Mouse (Mus musculus): ENCODE measurements at regions not wholly inside any gene's neighbourhood (a gene's known extent, or its start where the extent isn't known, plus 50 kb on each side); places are given as distances from the start of the nearest gene placed in this dataset.

DNA sequence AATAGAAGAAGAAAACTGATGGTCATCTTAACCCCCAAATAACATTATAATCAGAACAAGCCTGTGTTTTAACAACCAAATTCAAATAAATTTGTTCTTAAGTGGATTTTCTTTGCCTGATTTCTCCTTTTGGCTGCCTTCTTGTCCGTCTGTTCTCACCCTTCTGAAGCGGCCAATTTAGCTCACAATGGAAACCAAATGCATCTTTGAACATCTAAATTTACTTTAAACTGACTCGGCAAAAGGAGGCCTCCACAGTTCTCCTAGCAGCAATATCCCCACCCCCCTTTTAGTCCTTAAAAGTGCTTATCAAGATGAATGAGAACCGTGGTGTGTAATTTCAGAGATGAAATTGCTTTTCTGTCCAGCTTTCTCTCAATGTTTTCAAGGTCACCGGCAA is 389.6 kb upstream of the Adamts16 start:
- no peak for DNase-seq

DNA sequence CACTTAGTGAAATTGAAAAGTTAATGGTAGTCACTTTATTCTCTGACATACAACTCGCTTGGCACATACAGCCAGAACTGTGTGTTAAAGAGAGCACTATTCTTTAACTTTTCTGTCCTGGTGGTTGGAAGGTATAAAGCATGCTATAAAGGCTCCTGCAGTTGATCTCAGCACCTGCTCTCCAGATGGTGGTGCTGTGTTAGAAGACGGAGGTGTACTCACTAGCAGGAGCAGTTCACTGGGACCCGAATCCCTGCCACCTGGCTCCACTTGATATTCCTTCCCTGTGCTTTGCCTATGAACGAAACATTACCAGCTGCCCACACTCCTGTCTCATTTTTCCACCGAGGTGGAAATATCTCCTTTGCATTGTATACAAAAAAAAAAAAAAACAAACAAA is 373.2 kb upstream of the Adamts16 start:
- DNase-seq = no peak

DNA sequence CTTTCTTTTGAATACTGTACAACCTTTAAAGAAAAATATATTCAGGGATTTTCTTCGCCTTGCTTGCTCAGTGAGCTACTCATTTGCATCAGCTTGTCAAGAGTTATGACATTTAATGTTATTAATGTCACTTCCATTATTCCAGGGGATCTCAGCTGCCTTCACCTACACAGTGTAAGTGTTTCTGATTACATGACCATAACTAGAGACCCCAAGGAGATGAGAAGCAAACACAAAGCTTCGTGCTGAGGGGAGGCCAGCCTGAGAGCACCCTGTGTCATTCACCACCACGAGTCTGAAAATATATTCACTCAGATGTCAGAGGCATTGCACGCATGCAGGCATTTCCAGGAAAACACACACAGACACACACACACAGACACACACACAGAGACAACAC is 369.8 kb upstream of the Adamts16 start:
- DNase-seq = no peak

DNA sequence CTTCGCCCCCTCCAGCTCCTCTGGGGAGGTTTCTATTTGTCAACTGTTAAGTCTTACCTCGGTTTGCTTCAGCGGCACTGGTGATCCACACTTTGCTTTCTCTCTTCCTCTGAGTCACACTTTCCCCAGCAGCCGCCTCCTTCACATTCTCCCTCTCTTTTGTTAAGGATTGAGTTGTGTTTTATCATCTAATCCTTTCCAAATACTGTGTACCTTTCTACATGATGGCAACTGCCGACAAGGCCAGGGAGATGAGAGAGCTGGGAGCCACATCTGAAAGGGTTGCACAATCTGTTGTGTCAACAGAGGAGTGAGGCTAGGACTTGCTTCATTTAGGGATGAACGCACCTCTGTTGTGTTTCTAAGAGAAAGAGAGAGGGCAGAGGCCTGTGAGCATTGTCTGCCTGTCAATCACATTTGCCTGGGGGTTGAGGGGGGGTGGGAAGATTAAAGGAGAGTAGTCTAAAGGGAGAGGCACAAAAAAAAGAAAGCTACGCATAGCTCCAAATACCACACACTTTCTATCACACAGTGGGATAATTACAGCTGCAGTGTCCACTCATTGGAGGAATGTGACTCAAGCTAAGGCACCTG is 369.1 kb upstream of the Adamts16 start:
- peak; percentile 29 for DNase-seq

DNA sequence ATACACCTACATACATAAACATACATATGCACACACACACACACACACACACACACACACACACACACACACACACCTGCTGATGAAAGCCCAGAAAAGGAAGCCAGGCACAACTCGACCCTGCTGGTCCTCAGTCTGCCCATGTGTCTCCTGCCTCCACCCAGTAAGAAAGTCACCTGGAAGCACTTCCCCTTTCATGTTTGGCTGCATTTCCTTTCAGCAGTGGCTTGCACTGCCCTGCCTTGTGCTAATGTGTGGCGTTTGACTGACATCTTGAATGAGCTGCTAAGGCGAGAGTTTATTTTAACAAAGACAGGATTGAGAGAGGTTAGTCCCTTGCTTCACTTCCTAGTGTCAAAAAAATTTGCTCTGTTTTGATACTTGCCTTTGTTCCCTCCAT is 364.1 kb upstream of the Adamts16 start:
- no peak for DNase-seq

DNA sequence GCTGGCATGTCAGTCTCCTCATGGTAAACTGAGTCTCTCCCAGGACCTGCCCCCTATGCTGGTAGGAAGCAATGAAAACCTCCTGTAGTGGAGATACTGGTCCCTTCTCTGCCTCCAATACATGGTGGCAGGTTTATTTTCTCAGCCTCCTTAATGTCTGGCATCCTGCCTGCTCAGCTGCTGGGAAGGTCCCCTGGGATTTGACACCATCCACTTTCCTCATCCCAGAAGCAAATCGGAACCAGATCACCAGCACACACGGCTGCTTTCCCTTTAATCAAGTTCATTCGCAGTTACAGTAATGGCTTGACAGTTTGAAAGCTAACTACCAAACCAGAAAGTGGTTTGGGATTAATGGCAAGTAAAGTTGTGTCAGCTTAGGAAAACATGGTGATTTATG is 359.0 kb upstream of the Adamts16 start:
- DNase-seq = peak; percentile 11

DNA sequence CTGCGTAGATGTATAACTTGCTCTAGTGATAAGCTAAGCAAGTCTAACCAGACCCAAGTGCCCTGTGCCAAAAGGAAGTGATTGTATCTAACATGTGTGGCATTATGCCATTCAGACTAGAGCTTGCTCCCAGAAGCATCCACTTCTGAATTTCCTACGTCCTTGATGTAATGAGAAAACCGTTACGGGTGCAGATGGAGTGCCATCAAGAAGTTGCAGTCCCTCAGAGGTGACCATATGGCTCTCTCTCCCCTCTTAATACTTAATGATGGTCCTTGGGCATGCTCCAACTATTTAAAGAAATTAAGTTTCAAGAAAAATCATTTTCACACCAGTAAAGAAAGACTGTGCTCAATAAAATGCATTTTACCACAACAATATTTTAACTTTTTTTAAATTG is 354.1 kb upstream of the Adamts16 start:
- no peak for DNase-seq

DNA sequence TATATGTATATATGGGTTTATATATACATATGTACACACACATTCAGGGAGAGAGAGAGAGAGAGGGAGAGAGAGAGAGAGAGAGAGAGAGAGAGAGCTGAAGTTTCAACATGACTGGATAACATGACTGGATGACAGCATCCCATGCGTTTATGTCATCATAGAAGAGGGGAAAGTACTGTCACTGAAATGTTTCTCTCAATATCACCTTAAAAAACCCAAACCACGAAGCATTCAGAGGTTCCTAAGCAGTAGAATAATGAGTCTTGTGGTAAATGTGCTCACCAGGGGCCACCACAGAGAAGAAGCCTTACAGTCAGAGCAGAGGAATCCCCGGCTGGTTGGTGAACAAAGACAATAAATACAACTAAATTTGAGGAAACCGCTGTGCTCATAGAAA is 342.9 kb upstream of the Adamts16 start:
- DNase-seq = no peak

DNA sequence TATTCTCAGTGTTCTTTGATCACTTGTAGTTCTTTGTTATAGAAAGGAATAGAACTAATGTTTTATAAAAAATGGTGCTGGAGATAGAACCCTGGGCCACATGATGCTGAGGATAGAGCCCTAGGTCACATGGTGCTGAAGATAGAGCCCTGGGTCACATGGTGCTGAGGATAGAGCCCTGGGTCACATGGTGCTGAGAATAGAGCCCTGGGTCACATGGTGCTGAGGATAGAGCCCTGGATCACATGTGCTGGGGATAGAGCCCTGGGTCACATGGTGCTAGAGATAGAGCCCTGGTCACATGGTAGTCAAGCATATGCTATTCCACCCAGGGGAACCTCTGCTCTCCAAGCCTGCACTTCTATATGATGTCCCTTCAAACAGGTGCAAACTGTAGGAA is 337.5 kb upstream of the Adamts16 start:
- no peak for DNase-seq

DNA sequence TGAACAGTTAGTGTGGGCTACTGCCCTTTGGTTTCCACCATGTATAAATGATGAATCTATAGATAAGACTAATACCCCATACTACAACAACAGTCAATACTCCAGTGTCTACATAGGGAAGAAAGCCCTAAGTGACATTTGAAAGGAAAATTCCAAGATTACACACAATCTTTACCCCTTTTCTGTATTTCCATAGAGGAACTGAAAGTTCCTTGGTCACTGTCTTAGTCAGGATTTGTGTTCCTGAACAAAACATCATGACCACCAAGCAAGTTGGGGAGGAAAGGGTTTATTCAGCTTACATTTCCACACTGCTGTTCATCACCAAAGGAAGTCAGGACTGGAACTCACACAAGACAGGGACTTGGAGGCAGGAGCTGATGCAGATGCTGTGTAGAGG is 332.7 kb upstream of the Adamts16 start:
- DNase-seq = no peak

DNA sequence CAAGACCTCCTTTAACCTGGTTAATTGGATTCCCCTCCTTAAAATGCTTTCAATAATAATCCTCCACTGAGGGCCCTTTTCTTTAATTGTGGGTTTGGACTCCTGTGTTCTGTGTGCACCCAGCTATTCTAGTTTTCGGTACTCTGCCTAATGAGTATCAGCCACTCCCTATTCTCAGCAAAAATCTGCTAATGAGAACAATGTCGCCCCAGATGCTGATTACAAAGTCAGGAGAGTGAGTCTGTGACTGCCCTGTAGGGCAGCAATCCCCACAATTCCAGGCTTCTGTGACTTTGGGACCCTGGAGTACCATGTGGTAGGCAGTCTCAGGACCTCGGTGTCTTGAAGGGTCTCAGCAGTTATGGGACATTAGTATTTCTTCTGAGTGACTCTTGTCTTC is 324.6 kb upstream of the Adamts16 start:
- DNase-seq = peak; percentile 44

DNA sequence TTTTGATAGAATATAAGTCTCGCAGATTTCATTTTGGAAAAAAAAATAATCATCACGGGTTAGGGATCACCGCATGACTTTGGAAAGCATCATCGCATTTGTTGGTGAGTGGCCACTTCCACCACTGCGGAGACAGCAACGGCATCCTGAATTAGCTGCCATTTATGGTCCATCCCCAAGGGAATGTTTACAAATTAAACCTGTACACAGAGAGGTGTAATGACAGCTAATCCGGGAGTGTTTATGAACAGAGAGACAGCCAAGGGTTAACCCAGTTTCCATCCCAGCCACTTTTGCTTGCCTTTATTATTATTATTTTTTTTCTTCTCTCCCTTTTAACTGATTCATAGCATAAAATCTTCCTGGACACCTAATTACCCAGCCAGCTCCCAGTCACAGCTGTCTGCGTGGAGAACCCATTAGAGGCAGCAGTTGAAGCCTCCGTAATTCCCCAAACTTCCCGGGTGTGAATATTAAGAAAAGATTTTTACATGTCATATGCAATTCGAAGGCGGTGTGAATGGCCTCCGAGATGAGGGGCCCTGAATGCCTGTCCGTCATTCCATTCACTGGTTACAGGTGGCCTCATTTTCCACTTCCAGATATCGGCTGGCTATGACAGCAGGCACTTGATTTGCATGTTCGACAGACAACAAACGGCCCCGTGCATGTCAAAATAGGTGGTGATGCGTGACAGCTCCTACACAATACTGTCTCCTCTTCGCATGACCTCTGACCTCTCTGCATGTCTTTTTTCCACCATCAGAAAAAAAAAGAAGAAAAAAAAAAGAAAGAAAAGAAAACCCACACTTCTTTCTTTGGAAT is 323.7 kb upstream of the Adamts16 start:
- peak; percentile 58 for DNase-seq

DNA sequence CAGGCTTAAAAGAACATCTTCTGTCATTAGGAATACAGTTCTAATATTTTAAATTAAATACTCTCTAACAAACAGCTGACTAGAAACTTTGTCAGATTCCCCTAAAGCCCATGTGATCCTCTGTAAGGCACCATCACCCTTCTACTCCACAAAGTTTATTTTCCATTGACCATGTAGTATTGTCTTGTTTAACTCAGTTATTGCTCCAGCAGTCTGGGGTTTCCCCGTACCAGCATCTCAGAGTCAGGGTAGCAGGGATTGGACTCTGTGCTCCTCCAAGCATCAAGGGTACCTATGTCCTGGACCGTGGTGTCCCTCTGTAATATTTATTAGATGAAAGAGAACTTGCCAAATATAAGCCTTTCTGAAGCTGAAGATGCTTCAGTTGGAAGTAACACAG is 322.4 kb upstream of the Adamts16 start:
- DNase-seq = no peak

DNA sequence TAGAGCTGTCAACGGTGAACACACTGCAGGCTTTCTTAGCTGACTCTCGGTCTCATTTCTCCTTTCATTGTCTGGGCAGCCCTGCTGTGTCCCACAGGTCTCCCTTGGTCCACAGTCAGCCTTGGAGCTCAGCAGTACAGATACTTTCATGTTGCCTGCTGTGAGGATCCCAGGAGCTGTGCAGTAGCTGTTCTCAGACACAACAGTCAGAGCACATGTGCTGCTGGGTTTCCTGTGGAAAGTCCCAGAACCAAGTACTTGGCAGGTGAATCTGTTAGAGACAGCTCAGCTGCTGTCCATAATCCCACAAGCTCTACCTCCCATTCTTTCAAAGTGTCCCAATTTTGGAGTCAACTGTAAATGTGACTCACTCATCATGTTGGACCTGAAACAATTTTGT is 321.3 kb upstream of the Adamts16 start:
- DNase-seq = no peak

DNA sequence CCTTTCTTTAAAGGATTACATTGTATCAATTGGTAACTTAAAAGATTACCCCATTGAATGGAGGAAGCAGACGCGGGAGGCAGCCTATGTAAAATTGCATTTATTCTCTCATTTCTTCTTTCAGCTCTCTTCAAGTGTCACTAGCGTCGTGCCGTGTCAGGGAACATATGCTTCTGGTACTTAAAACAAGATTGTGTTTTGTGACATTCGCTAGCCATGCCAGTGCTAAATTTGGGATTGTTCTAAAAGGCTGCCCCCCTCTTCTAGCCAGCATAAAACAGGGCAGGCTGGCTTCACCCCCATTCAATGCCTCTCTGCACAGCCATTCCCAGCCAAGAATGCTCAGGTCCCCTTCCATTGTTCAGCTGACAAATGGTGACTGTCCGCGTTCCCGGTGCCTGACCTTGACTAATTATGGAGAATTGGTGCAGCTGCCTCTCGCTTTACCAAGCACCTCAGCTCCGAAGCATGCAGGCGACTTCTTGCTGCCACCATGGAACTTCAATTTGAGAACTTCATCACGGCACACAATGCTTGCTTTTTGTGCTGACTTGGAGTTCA is 316.8 kb upstream of the Adamts16 start:
- peak; percentile 90 for DNase-seq

DNA sequence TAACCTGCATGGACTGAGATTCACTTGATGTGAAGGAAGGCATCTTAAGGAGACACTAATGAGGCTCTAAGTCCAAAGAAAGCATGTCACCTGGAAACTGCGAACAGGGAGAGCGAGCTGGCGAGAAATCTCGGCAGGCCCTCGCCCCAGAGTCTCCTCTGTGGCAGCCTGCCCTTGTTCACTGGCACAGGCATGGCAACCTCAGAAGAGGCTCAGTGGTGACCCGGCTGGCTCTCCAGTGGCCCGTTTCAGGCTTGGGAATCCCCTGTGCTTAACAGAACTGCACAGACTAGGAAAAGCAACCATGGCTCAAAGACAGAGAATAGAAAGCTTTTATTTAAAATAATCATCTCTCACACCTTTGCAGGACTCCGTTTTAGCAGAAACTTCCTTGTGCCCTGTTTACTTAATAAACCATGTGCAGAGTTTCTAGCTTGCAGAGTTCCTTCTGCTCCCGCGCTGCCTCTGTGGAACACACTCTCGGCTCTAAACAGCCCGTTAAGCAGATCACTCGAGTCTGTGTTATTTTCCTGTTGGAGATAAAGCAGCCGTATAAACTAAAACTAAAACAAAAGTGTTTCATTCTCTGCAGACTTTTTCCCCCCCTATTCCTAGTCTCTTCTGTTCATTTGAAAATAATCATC is 316.2 kb upstream of the Adamts16 start:
- DNase-seq = peak; percentile 40

DNA sequence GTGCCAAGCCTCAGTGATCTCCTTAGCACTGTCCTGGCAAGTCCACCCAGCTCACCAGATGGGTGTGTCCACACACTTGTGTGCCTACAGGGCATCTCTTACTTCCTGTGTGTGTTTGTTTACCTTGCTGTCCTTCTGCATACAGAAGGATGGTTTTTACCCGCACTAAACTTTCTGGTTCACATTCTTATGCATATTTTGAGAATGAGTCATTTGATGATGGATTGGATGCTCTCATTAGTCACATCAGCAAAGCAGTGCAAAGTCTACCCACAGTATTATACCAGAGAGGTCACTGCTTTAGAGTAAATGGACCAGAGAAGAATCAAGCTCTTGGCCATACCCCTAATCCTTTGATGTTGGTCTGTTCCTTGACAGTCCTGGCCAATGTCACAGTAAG is 308.5 kb upstream of the Adamts16 start:
- no peak for DNase-seq

DNA sequence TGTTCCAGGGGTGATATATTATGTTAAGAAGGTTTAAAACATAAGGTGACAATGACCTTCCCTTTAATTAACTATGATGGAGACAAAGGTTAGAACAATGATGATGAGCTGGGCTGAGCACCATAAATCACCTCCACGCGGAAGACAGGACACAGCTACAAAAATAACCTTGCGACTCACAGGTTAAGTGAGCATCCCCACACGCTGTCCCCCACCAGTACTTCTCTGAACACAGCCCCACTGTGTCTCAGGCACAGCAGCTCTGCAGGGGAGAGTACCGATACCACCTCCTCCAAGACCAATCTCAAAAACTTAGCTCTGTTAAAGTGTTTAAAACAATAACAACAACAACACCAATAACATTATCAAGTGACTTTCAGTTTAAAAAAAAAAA is 307.7 kb upstream of the Adamts16 start:
- DNase-seq = no peak

DNA sequence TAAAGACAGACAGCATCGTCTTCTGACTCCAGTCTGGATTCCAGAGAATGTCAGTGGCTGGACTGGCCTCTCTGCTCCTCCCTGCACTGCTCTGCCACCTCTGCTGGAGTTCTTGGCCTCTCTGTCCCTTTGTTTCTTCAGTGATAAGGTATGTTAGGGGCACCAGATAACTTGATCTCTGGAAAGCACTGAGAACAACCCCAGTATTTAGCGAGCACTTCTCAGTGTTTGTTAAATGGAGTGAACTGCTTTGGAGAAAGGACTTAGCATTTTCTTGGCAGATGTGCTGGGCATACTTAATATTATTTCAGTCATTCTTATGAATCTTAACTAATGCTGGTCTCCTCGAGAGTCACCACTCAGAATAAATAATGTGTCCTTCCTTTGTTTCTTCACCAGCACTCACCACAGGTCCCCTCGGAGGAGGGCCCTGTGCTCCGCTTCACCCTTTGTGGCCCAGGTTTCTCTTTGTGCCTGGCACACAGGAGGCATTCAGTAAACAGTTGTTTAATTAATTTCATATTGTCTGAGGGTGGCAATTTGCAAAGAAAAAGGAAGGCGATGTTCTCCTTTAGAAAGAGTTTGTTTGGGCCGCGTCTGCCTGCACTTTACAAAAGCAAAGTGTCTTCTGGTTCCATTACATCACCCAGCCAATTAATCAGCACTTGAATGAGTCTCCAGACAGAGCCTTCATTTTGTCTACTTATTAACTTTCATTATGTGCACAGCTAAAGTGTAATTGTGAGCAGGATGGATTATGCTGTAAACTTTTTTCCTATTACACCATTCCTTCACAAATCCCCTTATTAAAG is 307.1 kb upstream of the Adamts16 start:
- peak; percentile 69 for DNase-seq

DNA sequence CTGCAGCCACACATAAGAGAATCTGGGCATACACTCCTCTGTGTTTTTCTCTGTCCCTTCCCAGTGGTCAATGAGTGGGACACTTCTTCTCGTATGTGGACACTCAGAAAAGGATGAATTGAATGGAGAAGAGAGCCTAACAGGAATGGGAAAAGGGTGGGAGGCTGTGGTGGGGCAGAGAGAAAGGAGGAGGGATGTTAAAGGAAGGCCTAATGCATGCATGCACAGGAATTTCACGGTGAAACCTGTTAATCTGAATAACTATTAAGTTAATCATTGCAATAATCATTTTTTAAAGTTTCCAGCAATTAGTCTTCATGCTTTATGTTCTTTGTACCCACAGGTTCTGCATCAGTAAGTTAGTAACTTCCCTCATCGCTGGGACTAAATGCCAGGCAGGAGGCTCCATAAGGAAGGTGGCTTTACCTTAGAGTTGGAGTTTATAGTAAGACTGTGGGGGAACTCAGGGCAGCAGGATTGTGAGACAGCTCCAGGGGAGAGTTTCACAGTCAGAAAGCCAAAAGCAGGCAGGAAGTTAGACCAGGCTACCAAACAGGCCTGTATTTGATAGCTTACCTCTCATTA is 305.3 kb upstream of the Adamts16 start:
- no peak for DNase-seq

DNA sequence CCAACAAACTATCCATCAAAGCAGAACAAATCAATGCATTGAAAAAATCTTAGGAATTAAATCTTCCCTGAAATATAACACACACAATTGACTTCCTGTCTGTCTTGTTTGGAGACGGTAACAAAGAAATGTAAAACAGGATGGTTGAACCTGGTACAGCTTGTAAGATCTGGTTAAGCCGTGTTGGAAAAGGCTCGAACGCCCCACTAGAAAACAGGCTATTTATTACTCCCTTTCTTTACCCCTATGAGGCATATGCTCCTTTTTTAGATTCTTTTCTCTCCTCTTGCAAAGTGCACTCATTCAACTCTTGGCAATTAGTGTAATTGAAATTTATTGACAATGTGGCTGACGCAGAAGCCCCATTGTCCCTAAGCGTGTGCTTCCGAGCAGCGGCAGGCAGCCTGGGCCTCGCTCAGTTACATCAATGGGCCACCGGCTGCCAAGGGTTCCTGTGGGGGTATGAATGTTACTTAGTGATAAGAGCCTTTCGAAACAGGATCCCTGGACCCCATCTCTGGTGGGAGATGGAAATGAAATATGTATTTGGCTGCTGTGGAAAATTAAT is 297.2 kb upstream of the Adamts16 start:
- DNase-seq = peak; percentile 64

DNA sequence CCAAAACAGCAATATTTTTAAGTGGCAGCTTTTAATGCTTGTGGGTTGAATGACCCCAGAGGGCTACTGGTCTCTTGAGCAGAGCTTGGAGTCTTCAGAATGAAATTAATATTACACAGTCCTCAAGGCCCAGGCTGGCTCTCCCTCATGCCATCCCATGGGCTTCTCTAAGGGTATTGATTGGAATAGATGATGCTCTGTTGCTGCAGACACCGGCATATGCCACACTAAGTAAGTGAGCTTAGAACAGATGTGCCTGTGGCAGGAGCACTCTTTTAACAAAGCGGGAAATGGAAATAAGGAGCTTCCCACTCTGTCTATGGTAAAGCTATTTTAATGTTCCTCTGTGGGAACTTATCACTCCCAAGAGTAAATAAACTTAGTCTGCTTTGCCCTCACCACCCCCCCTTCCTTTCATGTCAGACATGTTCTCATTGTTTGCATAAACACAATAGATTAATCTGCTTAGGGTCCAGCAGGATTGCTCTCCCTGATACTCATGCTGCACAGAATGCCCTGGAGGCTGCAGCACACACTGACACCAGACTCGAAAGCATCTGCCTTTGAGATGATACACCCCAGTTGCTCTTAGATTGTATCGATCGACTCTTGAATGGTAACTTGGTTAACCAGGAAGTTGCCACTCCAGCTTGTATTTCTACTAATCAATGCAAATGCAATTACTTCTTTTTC is 294.5 kb upstream of the Adamts16 start:
- peak; percentile 64 for DNase-seq
